Mouse (Mus musculus) heart, postnatal 10 days (tissue): ENCODE results near the gene Khdc3. TPM values are rescaled to one million over a fixed set of nuclear protein-coding genes. Genes with fewer than 3 reads are reported as not detected.
"Not testable (repeated sequence)": the region's sequence is repeated elsewhere in the genome, so short reads cannot be mapped to it uniquely, and the experiment has no call there.

Experiments
- DNase-seq, 2 experiments: peaks; one replicate each; pipeline ENCODE4 v3.0.0; 2021
- intact Hi-C: fragments of 180-260 bp; cut with DNase I; formaldehyde crosslinking; loops from one replicate; pipeline ENCODE4 v1.15.1; 2025
- total RNA-seq, 2 experiments: library from RNA; stranded (reverse); gene quantifications; 2 replicates each; pipeline ENCODE4 v1.2.3; 2021

Gene Khdc3
- total RNA-seq, 2 experiments from 2014 or later: not detected

GRCm38 (mm10) chr9:73097898-73098297 is 3.7 kb upstream of the Khdc3 start:
- intact Hi-C loops: no loop called here
- no peak for DNase-seq

GRCm38 (mm10) chr9:73102181-73102580 is 545 bp downstream of the Khdc3 start, which contains the start of gene Gm20509:
Gene Gm20509 (plus strand): TSS chr9:73102470.
- DNase-seq: no peak
- intact Hi-C loops: no loop called here

- intact Hi-C loops: no loop called here
- peak; percentile 38 to 64 for DNase-seq
Observed at GRCm38 (mm10) chr9:73103159-73103879, 1.7 kb downstream of the Khdc3 start.

GRCm38 (mm10) chr9:73103880-73104198 is 2.2 kb downstream of the Khdc3 start:
- DNase-seq: no peak
- intact Hi-C loops: no loop called here

GRCm38 (mm10) chr9:73105141-73105540 is 3.5 kb downstream of the Khdc3 start:
- intact Hi-C loops: no loop called here
- DNase-seq: no peak

- intact Hi-C loops: no loop called here
- DNase-seq: no peak
Observed at GRCm38 (mm10) chr9:73105771-73106170, 4.1 kb downstream of the Khdc3 start.

GRCm38 (mm10) chr9:73112919-73113906 is 11.6 kb downstream of the Khdc3 start, which contains the start of gene Rsl24d1:
Gene Rsl24d1 (plus strand): TSS chr9:73113426.
- intact Hi-C loops: no loop called here
- DNase-seq: peak; percentile 89 to 92

- intact Hi-C loops, DNase-seq: not testable (repeated sequence)
Observed at GRCm38 (mm10) chr9:73116704-73117103, 15.1 kb downstream of the Khdc3 start.

- intact Hi-C loops: no loop called here
- DNase-seq: no peak
Observed at GRCm38 (mm10) chr9:73118012-73118411, 16.4 kb downstream of the Khdc3 start.

- intact Hi-C loops: no loop called here
- DNase-seq: peak; percentile 10 to 28
Observed at GRCm38 (mm10) chr9:73121735-73122134, 20.1 kb downstream of the Khdc3 start.

- intact Hi-C loops: no loop called here
- no peak for DNase-seq
Observed at GRCm38 (mm10) chr9:73125043-73125570, 23.5 kb downstream of the Khdc3 start.

- intact Hi-C loops: no loop called here
Observed at GRCm38 (mm10) chr9:73127457-73127856, 25.8 kb downstream of the Khdc3 start.

GRCm38 (mm10) chr9:73129875-73130274 is 28.2 kb downstream of the Khdc3 start:
- intact Hi-C loops: no loop called here
- DNase-seq: no peak

More at GRCm38 (mm10) chr9:73127457-73127856, 25.8 kb downstream of the Khdc3 start:
- DNase-seq: no peak

GRCm38 (mm10) chr9:73130529-73130928 is 28.9 kb downstream of the Khdc3 start:
- DNase-seq: no peak
- intact Hi-C loops: no loop called here

- intact Hi-C loops: no loop called here
- no peak for DNase-seq
Observed at GRCm38 (mm10) chr9:73137341-73137886, 35.8 kb downstream of the Khdc3 start.

Other genes starting within 250 kb of the Khdc3 start
- 1 to 10 TPM; 7.4 to 8.3 TPM for gene Pygo1, start 176.2 kb upstream of the Khdc3 start, total RNA-seq
- gene Dyx1c1, start 143.1 kb upstream of the Khdc3 start, total RNA-seq: under 1 TPM; 0.43 to 0.79 TPM
- gene Gm44503, start 143.0 kb upstream of the Khdc3 start, total RNA-seq: not detected
- gene Ccpg1os, start 116.5 kb upstream of the Khdc3 start, total RNA-seq: 1 to 10 TPM; 4.6 to 4.7 TPM
- gene Ccpg1, start 116.4 kb upstream of the Khdc3 start, total RNA-seq: 10 to 100 TPM; 53.4 to 53.9 TPM
- gene Pigb, start 61.5 kb upstream of the Khdc3 start, total RNA-seq: 1 to 10 TPM; 3.9 to 4.3 TPM
- 1 to 10 TPM; 4.4 to 6.7 TPM for gene Rab27a, start 57.0 kb upstream of the Khdc3 start, total RNA-seq
- gene Gm20509, start 634 bp downstream of the Khdc3 start, total RNA-seq: not detected
- gene Rsl24d1, start 11.6 kb downstream of the Khdc3 start, total RNA-seq: 10 to 100 TPM; 54.9 to 60.4 TPM